ENCODE assay signal across 32 mouse cellular contexts in genomic region chr10:29181046-29181445, GRCm38 (mm10). TPM values are rescaled to one million over a fixed set of nuclear protein-coding genes. Genes with fewer than 3 reads are reported as not detected.
A peak's percentile ranks its signal among the peaks of the same experiment; 100 is the strongest.
DNase-seq lines count a peak whose midpoint lies in the region; ATAC-seq and TF ChIP-seq lines count a peak whose summit lies in the region.
"Had no signal": no experiment of that assay in that cellular context is flagged by ENCODE, and none has a peak within 500 bp of the region (broad histone marks: within the 10 kb centered on the region; RNA-seq: fewer than 3 reads in every experiment).

No protein-coding gene starts in this region.

- H3K27me3 ChIP-seq in forebrain, embryonic 11.5 days (ENCODE audit: control insufficient read depth, insufficient read depth, low read length) = no peaks in the 10 kb centered on the region
- no peaks in the 10 kb centered on the region for H3K27me3 ChIP-seq in forebrain, postnatal 0 days (ENCODE audit: insufficient read depth, low read length)
- no peaks in the 10 kb centered on the region for H3K27me3 ChIP-seq in forebrain, embryonic 16.5 days (replicated peaks; ENCODE audit: control insufficient read depth, insufficient read depth, low read length)
- H3K27me3 ChIP-seq in forebrain, embryonic 10.5 days (ENCODE audit: poor library complexity, severe bottlenecking) = no peaks in the 10 kb centered on the region
- no peaks in the 10 kb centered on the region for H3K27me3 ChIP-seq in kidney, embryonic 14.5 days (ENCODE audit: control insufficient read depth, insufficient read depth, low read length)
- H3K27me3 ChIP-seq: CH12.LX; embryonic facial prominence, embryonic 12.5 days; embryonic facial prominence, embryonic 15.5 days; heart, embryonic 12.5 days; heart, embryonic 15.5 days; Patski had no signal

- DNase-seq in forebrain, embryonic 11.5 days (ENCODE audit: low spot score) = no peak
- no peak for DNase-seq in forebrain, postnatal 0 days
- no peak for DNase-seq in forebrain, embryonic 10.5 days (ENCODE audit: extremely low spot score, low spot score)
- no peak for DNase-seq in layer of hippocampus, adult 2 months (ENCODE audit: low spot score in 2 of 2)
- no peak for DNase-seq in layer of hippocampus, postnatal 25 days (ENCODE audit: extremely low spot score in 1 of 2, low spot score in 1 of 2)
- DNase-seq: adrenal gland, postnatal 10 days; adrenal gland, postnatal 36 days; B cell, adult 2 months; cerebellum, adult 11-12 months; cerebellum, adult 8-10 months; cerebellum, postnatal 10 days; cerebellum, postnatal 36 days; gastrocnemius, postnatal 25 days; heart, adult 18-20 months; heart, postnatal 10 days; heart, postnatal 36 days; kidney, adult 2 months had no signal

- H3K4me3 ChIP-seq in forebrain, embryonic 11.5 days (ENCODE audit: low read depth, low read length) = no peak overlapping the region
- H3K4me3 ChIP-seq in forebrain, postnatal 0 days (ENCODE audit: low read depth, low read length) = no peak overlapping the region
- H3K4me3 ChIP-seq in forebrain, embryonic 16.5 days (replicated peaks; ENCODE audit: low read length) = no peak overlapping the region
- H3K4me3 ChIP-seq in forebrain, embryonic 10.5 days = no peak overlapping the region
- H3K4me3 ChIP-seq in layer of hippocampus, adult 2 months = no peak overlapping the region
- no peak overlapping the region for H3K4me3 ChIP-seq in kidney, embryonic 14.5 days (ENCODE audit: low read length)
- H3K4me3 ChIP-seq: embryonic facial prominence, embryonic 12.5 days; embryonic facial prominence, embryonic 15.5 days; heart, embryonic 12.5 days; heart, embryonic 15.5 days; hindbrain, embryonic 10.5 days had no signal

- H3K9ac ChIP-seq in forebrain, embryonic 11.5 days (ENCODE audit: low read length) = no peak overlapping the region
- no peak overlapping the region for H3K9ac ChIP-seq in forebrain, postnatal 0 days
- no peak overlapping the region for H3K9ac ChIP-seq in forebrain, embryonic 16.5 days (replicated peaks; ENCODE audit: low read depth, low read length)
- no peak overlapping the region for H3K9ac ChIP-seq in kidney, embryonic 14.5 days (ENCODE audit: low read depth, low read length)
- H3K9ac ChIP-seq: embryonic facial prominence, embryonic 12.5 days; embryonic facial prominence, embryonic 15.5 days; heart, embryonic 12.5 days; heart, embryonic 15.5 days; hindbrain, embryonic 14.5 days had no signal

- no peak for TF ChIP-seq CTCF in forebrain, postnatal 0 days (IDR thresholded peaks at IDR 0.05; ENCODE audit: low read depth)
- no peak for TF ChIP-seq CTCF in layer of hippocampus, adult 2 months (conservative IDR thresholded peaks at IDR 0.05)

- H3K4me1 ChIP-seq in forebrain, embryonic 11.5 days (replicated peaks; ENCODE audit: control insufficient read depth, insufficient read depth, low read length) = no peaks in the 10 kb centered on the region
- no peaks in the 10 kb centered on the region for H3K4me1 ChIP-seq in forebrain, postnatal 0 days (ENCODE audit: insufficient read depth)
- no peaks in the 10 kb centered on the region; the same call in 1 of the 2 replicates for H3K4me1 ChIP-seq in forebrain, embryonic 16.5 days (replicated peaks; ENCODE audit: control insufficient read depth, insufficient read depth, low read length)
- H3K4me1 ChIP-seq in forebrain, embryonic 10.5 days = peaks cover 15% of the 10 kb centered on the region; the same call in 1 of the 2 replicates
- H3K4me1 ChIP-seq in kidney, embryonic 14.5 days (ENCODE audit: control insufficient read depth, insufficient read depth, low read length) = no peaks in the 10 kb centered on the region
- H3K4me1 ChIP-seq: embryonic facial prominence, embryonic 12.5 days; embryonic facial prominence, embryonic 15.5 days; heart, embryonic 12.5 days; heart, embryonic 15.5 days; hindbrain, embryonic 10.5 days had no signal

- WGBS in forebrain, embryonic 11.5 days = 63% methylated on average over 2 of the region's 2 CpGs
- 34% methylated on average over 2 of the region's 2 CpGs for WGBS in forebrain, postnatal 0 days
- 40% methylated on average over 2 of the region's 2 CpGs for WGBS in forebrain, embryonic 16.5 days
- WGBS in forebrain, embryonic 10.5 days = 79% methylated on average over 2 of the region's 2 CpGs
- WGBS in kidney, embryonic 14.5 days = 90% methylated on average over 2 of the region's 2 CpGs

- no peak overlapping the region for H3K4me2 ChIP-seq in forebrain, embryonic 11.5 days (ENCODE audit: low read depth, low read length, severe bottlenecking)
- H3K4me2 ChIP-seq in forebrain, postnatal 0 days (ENCODE audit: low read depth) = no peak overlapping the region
- H3K4me2 ChIP-seq in forebrain, embryonic 16.5 days (ENCODE audit: low read length) = no peak overlapping the region
- H3K4me2 ChIP-seq in kidney, embryonic 14.5 days (replicated peaks; ENCODE audit: low read depth, low read length) = no peak overlapping the region
- H3K4me2 ChIP-seq: embryonic facial prominence, embryonic 12.5 days; embryonic facial prominence, embryonic 15.5 days; heart, embryonic 12.5 days; heart, embryonic 15.5 days; hindbrain, embryonic 14.5 days had no signal

- H3K36me3 ChIP-seq in forebrain, embryonic 11.5 days (ENCODE audit: control insufficient read depth, insufficient read depth, low read length) = peaks cover 3% of the 10 kb centered on the region; the same call in 1 of the 2 replicates
- peaks cover 39% of the 10 kb centered on the region for H3K36me3 ChIP-seq in forebrain, postnatal 0 days (ENCODE audit: insufficient read depth)
- H3K36me3 ChIP-seq in forebrain, embryonic 16.5 days (ENCODE audit: control insufficient read depth, insufficient read depth) = peaks cover 19% of the 10 kb centered on the region
- peaks cover 44% of the 10 kb centered on the region for H3K36me3 ChIP-seq in forebrain, embryonic 10.5 days (replicated peaks)
- no peaks in the 10 kb centered on the region for H3K36me3 ChIP-seq in kidney, embryonic 14.5 days (ENCODE audit: control insufficient read depth, insufficient read depth, low read length)
- H3K36me3 ChIP-seq: embryonic facial prominence, embryonic 12.5 days; embryonic facial prominence, embryonic 15.5 days; G1E; heart, embryonic 12.5 days; heart, embryonic 15.5 days had no signal

- peak; percentile 65; the same call in 1 of the 2 replicates for ATAC-seq in forebrain, embryonic 11.5 days (replicated peaks; ENCODE audit: low FRiP score)
- no peak; the same call in 1 of the 2 replicates for ATAC-seq in forebrain, postnatal 0 days
- peak; percentile 27; the same call in 1 of the 2 replicates for ATAC-seq in forebrain, embryonic 16.5 days
- no peak for ATAC-seq in kidney, embryonic 14.5 days (ENCODE audit: low FRiP score, low TSS enrichment)
- ATAC-seq: intestine, postnatal 0 days; Patski had no signal

- no peak overlapping the region for H3K27ac ChIP-seq in forebrain, embryonic 11.5 days (ENCODE audit: low read depth, low read length)
- no peak overlapping the region for H3K27ac ChIP-seq in forebrain, postnatal 0 days (ENCODE audit: low read depth, low read length)
- H3K27ac ChIP-seq in forebrain, embryonic 16.5 days (ENCODE audit: low read length) = no peak overlapping the region
- H3K27ac ChIP-seq in forebrain, embryonic 10.5 days = no peak overlapping the region
- H3K27ac ChIP-seq in layer of hippocampus, adult 2 months = peak overlapping the region; percentile 49
- H3K27ac ChIP-seq in kidney, embryonic 14.5 days (ENCODE audit: low read depth, low read length) = no peak overlapping the region
- H3K27ac ChIP-seq: embryonic facial prominence, embryonic 12.5 days; embryonic facial prominence, embryonic 15.5 days; heart, embryonic 15.5 days; hindbrain, embryonic 10.5 days; hindbrain, embryonic 14.5 days had no signal

- no peaks in the 10 kb centered on the region for H3K9me3 ChIP-seq in forebrain, embryonic 11.5 days (ENCODE audit: control insufficient read depth, low read length)
- H3K9me3 ChIP-seq in forebrain, postnatal 0 days (ENCODE audit: low read length) = no peaks in the 10 kb centered on the region
- no peaks in the 10 kb centered on the region for H3K9me3 ChIP-seq in forebrain, embryonic 16.5 days (ENCODE audit: control insufficient read depth, low read length)
- H3K9me3 ChIP-seq in forebrain, embryonic 10.5 days = no peaks in the 10 kb centered on the region
- H3K9me3 ChIP-seq in kidney, embryonic 14.5 days (ENCODE audit: control insufficient read depth, low read length) = no peaks in the 10 kb centered on the region
- H3K9me3 ChIP-seq: embryonic facial prominence, embryonic 12.5 days; embryonic facial prominence, embryonic 15.5 days; G1E; heart, embryonic 12.5 days; heart, embryonic 15.5 days; hindbrain, embryonic 10.5 days had no signal

RNA-seq across cellular contexts. Expression of gene Gm49353, which starts 17.7 kb away (rescaled TPM):
- 4.5 and 5.3 TPM in 2 replicates for polyA plus RNA-seq in forebrain, embryonic 11.5 days (2014; fragmentation: Nextera tagmentation; extraction: Ambion mirVana)
- total RNA-seq in forebrain, postnatal 0 days (2014; rRNA removed) = 33.2 and 38.7 TPM in 2 replicates
- polyA plus RNA-seq in forebrain, postnatal 0 days (2015; fragmentation: Nextera tagmentation; extraction: Ambion mirVana) = 11.0 and 17.0 TPM in 2 replicates
- 16.3 and 18.5 TPM in 2 replicates for polyA plus RNA-seq in forebrain, embryonic 16.5 days (2015; fragmentation: Nextera tagmentation; extraction: Ambion mirVana)
- polyA plus RNA-seq in forebrain, embryonic 10.5 days (2016; fragmentation: Nextera tagmentation; extraction: Ambion mirVana) = 0.39 and 1.0 TPM in 2 replicates
- total RNA-seq in layer of hippocampus, adult 2 months (2021) = 10 to 100 TPM; 28.0 to 29.8 TPM
- 10 to 100 TPM; 22.0 to 29.7 TPM for total RNA-seq in layer of hippocampus, postnatal 25 days (2021)
- not detected in 2 replicates for polyA plus RNA-seq in kidney, embryonic 14.5 days (2014; fragmentation: Nextera tagmentation; extraction: Ambion mirVana)
- total RNA-seq: CH12.LX; G1E; gastrocnemius, adult 8-10 months; heart, adult 18-20 months; heart, postnatal 10 days; heart, postnatal 36 days had no signal
- polyA plus RNA-seq: G1E; gonadal fat pad, adult 2 months; heart, embryonic 12.5 days; heart, embryonic 15.5 days; intestine, embryonic 14.5 days; kidney, adult 2 months had no signal

RNA-seq across cellular contexts. Expression of gene 9330159F19Rik, which starts 30.4 kb away (rescaled TPM):
- polyA plus RNA-seq in forebrain, embryonic 11.5 days (2014; fragmentation: Nextera tagmentation; extraction: Ambion mirVana) = 6.8 and 9.1 TPM in 2 replicates
- total RNA-seq in forebrain, postnatal 0 days (2014; rRNA removed) = 88.2 and 98.6 TPM in 2 replicates
- polyA plus RNA-seq in forebrain, postnatal 0 days (2015; fragmentation: Nextera tagmentation; extraction: Ambion mirVana) = 17.4 and 23.8 TPM in 2 replicates
- 48.2 and 48.7 TPM in 2 replicates for polyA plus RNA-seq in forebrain, embryonic 16.5 days (2015; fragmentation: Nextera tagmentation; extraction: Ambion mirVana)
- polyA plus RNA-seq in forebrain, embryonic 10.5 days (2016; fragmentation: Nextera tagmentation; extraction: Ambion mirVana) = 2.3 and 2.5 TPM in 2 replicates
- 10 to 100 TPM; 78.0 to 82.9 TPM for total RNA-seq in layer of hippocampus, adult 2 months (2021)
- total RNA-seq in layer of hippocampus, postnatal 25 days (2021) = 10 to 100 TPM; 76.8 to 77.6 TPM
- polyA plus RNA-seq in kidney, embryonic 14.5 days (2014; fragmentation: Nextera tagmentation; extraction: Ambion mirVana) = 0.06 and 0.07 TPM in 2 replicates

RNA-seq across cellular contexts. Expression of gene Soga3, which starts 37.4 kb away (rescaled TPM):
- polyA plus RNA-seq in forebrain, embryonic 11.5 days (2014; fragmentation: Nextera tagmentation; extraction: Ambion mirVana) = 28.7 and 29.8 TPM in 2 replicates
- total RNA-seq in forebrain, postnatal 0 days (2014; rRNA removed) = 176 and 180 TPM in 2 replicates
- polyA plus RNA-seq in forebrain, postnatal 0 days (2015; fragmentation: Nextera tagmentation; extraction: Ambion mirVana) = 73.3 and 129 TPM in 2 replicates
- polyA plus RNA-seq in forebrain, embryonic 16.5 days (2015; fragmentation: Nextera tagmentation; extraction: Ambion mirVana) = 101 and 106 TPM in 2 replicates
- 9.6 and 10.6 TPM in 2 replicates for polyA plus RNA-seq in forebrain, embryonic 10.5 days (2016; fragmentation: Nextera tagmentation; extraction: Ambion mirVana)
- 100 to 1,000 TPM; 176 to 178 TPM for total RNA-seq in layer of hippocampus, adult 2 months (2021)
- total RNA-seq in layer of hippocampus, postnatal 25 days (2021) = 100 to 1,000 TPM; 157 to 178 TPM
- polyA plus RNA-seq in kidney, embryonic 14.5 days (2014; fragmentation: Nextera tagmentation; extraction: Ambion mirVana) = 0.44 and 0.66 TPM in 2 replicates
- total RNA-seq: CH12.LX; gastrocnemius, adult 8-10 months; heart, adult 18-20 months; heart, postnatal 10 days; heart, postnatal 36 days had no signal

Comparison
In these comparisons a context has a peak if more than half of its experiments do, and no peak if none do; other contexts are left out.
1. ATAC-seq: peak in forebrain, embryonic 11.5 days (single experiment) and forebrain, embryonic 16.5 days (single experiment); none in forebrain, postnatal 0 days (single experiment) and kidney, embryonic 14.5 days (single experiment).